Mouse (Mus musculus) midbrain, embryonic 12.5 days (tissue): Measurements from ENCODE around the gene Chst12. TPM values are rescaled to one million over a fixed set of nuclear protein-coding genes. Genes with fewer than 3 reads are reported as not detected.

Experiments used
- ATAC-seq: fragments of 200-750 bp; cut with Nextera tagmentation; 2 replicates; pipeline ENCODE4 v1.8.0; 2017; ENCODE audit warnings: low read depth, moderate TSS enrichment, moderate library complexity; ENCODE audit not compliant: low FRiP score
- H3K27ac ChIP-seq: fragments of 300-500 bp; sonication (generic); replicated peaks from 2 replicates; pipeline ENCODE4 v1.5.1; 2016; ENCODE audit warnings: mild to moderate bottlenecking
- H3K27me3 ChIP-seq: fragments of 300-500 bp; sonication (generic); 2 replicates; pipeline ENCODE4 v1.6.1; 2016; ENCODE audit warnings: mild to moderate bottlenecking
- H3K36me3 ChIP-seq: fragments of 300-500 bp; sonication (generic); 2 replicates; pipeline ENCODE4 v1.6.1; 2016
- H3K4me1 ChIP-seq: fragments of 300-500 bp; sonication (generic); 2 replicates; pipeline ENCODE4 v1.6.1; 2016
- H3K4me2 ChIP-seq: fragments of 300-500 bp; sonication (generic); replicated peaks from 2 replicates; pipeline ENCODE4 v1.6.1; 2016; ENCODE audit warnings: mild to moderate bottlenecking, moderate library complexity
- H3K4me3 ChIP-seq: fragments of 300-500 bp; sonication (generic); 2 replicates; pipeline ENCODE4 v1.5.1; 2016; ENCODE audit warnings: mild to moderate bottlenecking
- H3K9ac ChIP-seq: fragments of 300-500 bp; sonication (generic); replicated peaks from 2 replicates; pipeline ENCODE4 v1.6.1; 2016; ENCODE audit warnings: mild to moderate bottlenecking, moderate library complexity
- H3K9me3 ChIP-seq: fragments of 300-500 bp; sonication (generic); 2 replicates; pipeline ENCODE4 v1.6.1; 2016; ENCODE audit warnings: mild to moderate bottlenecking
- WGBS: fragments of 180-500 bp; shearing (Covaris S2); methylation state at CpG from one replicate; pipeline ENCODE4 v1.1.7; 2016; 5-methylcytosine and 5-hydroxymethylcytosine counted together
- polyA plus RNA-seq: library from polyadenylated mRNA; unstranded; fragments of >200 nt; fragmentation: Nextera tagmentation; extraction: Ambion mirVana; gene quantifications from 2 replicates; pipeline ENCODE4 v1.2.1, GENCODE M21; 2016

Gene Chst12
- polyA plus RNA-seq, 1 experiment from 2014 or later: 12.5 TPM

- ATAC-seq: no peak
- no peak overlapping the region for H3K4me2 ChIP-seq
- H3K4me1 ChIP-seq: no peaks in the 10 kb centered on the region
- no peak overlapping the region for H3K9ac ChIP-seq
- no peak overlapping the region for H3K4me3 ChIP-seq
- no peaks in the 10 kb centered on the region for H3K27me3 ChIP-seq
- WGBS: 72% methylated on average over 2 of the region's 2 CpGs
- peaks cover 18% of the 10 kb centered on the region for H3K36me3 ChIP-seq
- H3K27ac ChIP-seq: no peak overlapping the region
- no peaks in the 10 kb centered on the region for H3K9me3 ChIP-seq
These were observed 21.4 kb downstream of the Chst12 start for GRCm38 (mm10) chr5:140526754-140527153.

DNA sequence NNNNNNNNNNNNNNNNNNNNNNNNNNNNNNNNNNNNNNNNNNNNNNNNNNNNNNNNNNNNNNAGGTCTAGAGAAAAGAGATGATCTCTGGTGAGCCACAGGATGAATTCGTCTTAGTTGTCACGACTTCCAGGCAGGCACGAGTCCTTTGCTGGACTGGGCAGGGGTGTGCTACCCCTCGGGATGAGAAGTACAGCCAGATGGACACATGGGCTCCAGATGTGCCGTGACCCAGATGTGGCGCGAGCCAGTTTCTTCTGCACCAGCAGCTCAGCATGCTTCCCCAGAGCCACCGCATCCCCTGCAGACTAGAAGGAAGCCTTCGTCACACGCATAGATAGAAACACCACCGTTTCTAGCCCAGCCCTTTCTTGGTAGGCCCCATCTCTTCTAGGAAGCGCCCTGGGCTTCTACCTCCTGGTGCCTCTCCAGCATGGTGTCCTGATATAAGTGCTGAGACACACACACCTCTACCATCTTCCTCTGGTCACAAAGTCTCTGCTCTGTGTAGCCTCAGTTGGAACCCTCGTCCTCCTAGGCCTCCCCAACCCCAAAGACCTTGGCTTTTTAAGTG is 32.8 kb downstream of the Chst12 start:
- Histone ChIP-seq H3K4me3 (no peak overlapping the region), H3K27me3 (no peaks in the 10 kb centered on the region), H3K9me3 (no peaks in the 10 kb centered on the region), H3K27ac (no peak overlapping the region), H3K4me1 (peaks cover 8% of the 10 kb centered on the region; the same call in 1 of the 2 replicates), H3K4me2 (no peak overlapping the region), H3K9ac (no peak overlapping the region), H3K36me3 (no peaks in the 10 kb centered on the region)
- 74% methylated on average over 13 of the region's 13 CpGs for WGBS
- ATAC-seq: no peak

DNA sequence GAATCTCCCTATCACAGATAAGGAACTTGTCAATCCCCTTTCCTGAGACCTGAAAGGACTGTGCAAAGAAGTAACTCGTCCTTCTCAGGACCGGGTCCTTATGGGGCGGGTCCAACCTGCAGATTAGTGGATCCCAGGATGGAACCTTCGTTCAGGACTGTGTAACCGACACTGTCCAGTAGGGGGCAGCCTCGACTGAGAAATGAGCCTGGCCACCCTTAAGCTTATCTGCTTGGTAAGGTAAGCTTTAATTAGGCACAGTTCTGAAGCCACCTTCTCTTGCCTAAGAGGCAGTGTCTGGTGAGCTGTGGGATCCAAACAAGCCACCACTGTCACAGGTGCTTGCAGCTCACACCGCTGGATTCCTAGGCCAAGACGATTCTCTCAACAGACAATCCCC is 34.8 kb downstream of the Chst12 start:
- Histone ChIP-seq H3K4me3 (no peak overlapping the region), H3K9ac (no peak overlapping the region), H3K36me3 (no peaks in the 10 kb centered on the region), H3K9me3 (no peaks in the 10 kb centered on the region), H3K4me2 (no peak overlapping the region), H3K4me1 (peaks cover 8% of the 10 kb centered on the region; the same call in 1 of the 2 replicates), H3K27me3 (0 out of 2 replicates have a peak, but pooled peaks cover 2% of the 10 kb centered on the region), H3K27ac (no peak overlapping the region)
- 0 out of 2 replicates have a peak, but pooled peaks have one; percentile 56 for ATAC-seq
- WGBS: 13% methylated on average over 8 of the region's 8 CpGs

DNA sequence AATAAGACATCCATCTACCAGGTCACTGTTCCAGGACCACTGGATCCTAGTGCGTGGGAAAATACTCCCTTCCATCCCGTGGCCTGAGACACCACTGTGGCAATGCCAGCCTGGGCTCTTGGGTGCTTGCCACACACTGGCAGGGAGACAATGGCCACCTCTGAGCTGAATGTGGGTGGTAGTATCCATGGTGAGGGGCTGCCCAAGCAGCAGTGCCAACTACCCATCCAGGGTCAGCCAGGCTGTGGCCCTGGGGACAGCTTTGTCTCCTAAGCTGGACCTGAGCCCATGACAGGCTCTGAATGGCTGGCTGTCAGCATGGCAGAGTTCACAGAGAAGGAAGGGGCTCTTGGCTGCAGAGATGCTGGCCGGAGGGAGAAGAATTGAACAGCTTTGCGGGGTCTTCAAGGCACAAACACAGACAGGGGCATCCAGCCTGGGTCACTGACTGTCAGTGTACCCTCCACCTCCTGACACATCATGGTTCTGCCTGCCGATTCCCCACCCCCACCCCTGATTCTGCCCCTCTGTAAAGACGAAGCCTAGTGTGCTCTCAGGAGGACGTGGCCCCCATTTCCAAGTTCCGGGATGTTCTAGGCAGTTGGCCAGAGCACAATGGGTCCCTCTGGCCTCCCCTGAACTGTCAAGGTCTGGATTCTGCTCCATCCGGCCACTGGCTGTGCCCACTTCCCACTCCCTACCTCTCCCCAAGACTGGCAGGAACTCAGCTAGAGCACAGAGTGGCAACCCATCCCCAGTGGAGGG is 37.6 kb downstream of the Chst12 start:
- no peaks in the 10 kb centered on the region for H3K36me3 ChIP-seq
- ATAC-seq: no peak
- H3K4me3 ChIP-seq: no peak overlapping the region
- H3K9ac ChIP-seq: no peak overlapping the region; the same call in 1 of the 2 replicates
- peaks cover 8% of the 10 kb centered on the region; the same call in 1 of the 2 replicates for H3K4me1 ChIP-seq
- no peak overlapping the region for H3K27ac ChIP-seq
- no peaks in the 10 kb centered on the region for H3K9me3 ChIP-seq
- H3K27me3 ChIP-seq: peaks cover 5% of the 10 kb centered on the region; the same call in 1 of the 2 replicates
- no peak overlapping the region for H3K4me2 ChIP-seq
- 70% methylated on average over 9 of the region's 9 CpGs for WGBS

- no peak overlapping the region for H3K4me3 ChIP-seq
- no peak for ATAC-seq
- WGBS: 65% methylated on average over 6 of the region's 6 CpGs
- H3K27ac ChIP-seq: no peak overlapping the region
- no peaks in the 10 kb centered on the region for H3K9me3 ChIP-seq
- H3K27me3 ChIP-seq: peaks cover 5% of the 10 kb centered on the region; the same call in 1 of the 2 replicates
- peaks cover 10% of the 10 kb centered on the region for H3K4me1 ChIP-seq
- 0 out of 2 replicates have a peak, but pooled peaks cover 3% of the 10 kb centered on the region for H3K36me3 ChIP-seq
- no peak overlapping the region for H3K9ac ChIP-seq
- H3K4me2 ChIP-seq: no peak overlapping the region
These were observed 40.3 kb downstream of the Chst12 start for GRCm38 (mm10) chr5:140545651-140546050.

DNA sequence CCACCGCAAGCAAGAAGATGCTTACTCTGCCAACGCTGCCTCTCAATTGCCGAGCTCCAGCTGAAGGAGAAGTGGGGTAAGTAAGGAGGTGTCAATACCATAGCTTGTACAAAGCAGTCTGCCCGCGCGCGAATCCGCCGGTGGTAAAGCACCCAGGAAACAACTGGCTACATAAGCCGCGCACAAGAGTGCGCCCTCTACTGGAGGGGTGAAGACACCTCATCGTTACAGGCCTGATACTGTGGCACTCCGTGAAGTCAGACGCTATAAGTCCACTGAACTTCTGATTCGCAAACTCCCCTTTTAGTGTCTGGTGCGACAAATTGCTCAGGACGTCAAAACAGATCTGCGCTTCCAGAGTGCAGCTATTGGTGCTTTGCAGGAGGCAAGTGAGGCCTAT is 41.0 kb downstream of the Chst12 start:
- no peak overlapping the region for H3K9ac ChIP-seq
- no peaks in the 10 kb centered on the region for H3K9me3 ChIP-seq
- no peak overlapping the region for H3K4me2 ChIP-seq
- H3K27me3 ChIP-seq: peaks cover 5% of the 10 kb centered on the region; the same call in 1 of the 2 replicates
- WGBS: 88% methylated on average over 19 of the region's 19 CpGs
- H3K4me3 ChIP-seq: no peak overlapping the region
- peaks cover 10% of the 10 kb centered on the region for H3K4me1 ChIP-seq
- no peak for ATAC-seq
- H3K36me3 ChIP-seq: 0 out of 2 replicates have a peak, but pooled peaks cover 3% of the 10 kb centered on the region
- no peak overlapping the region for H3K27ac ChIP-seq

GRCm38 (mm10) chr5:140549306-140550047 is 44.1 kb downstream of the Chst12 start:
- peak; percentile 92 for ATAC-seq
- Histone ChIP-seq H3K36me3 (0 out of 2 replicates have a peak, but pooled peaks cover 3% of the 10 kb centered on the region), H3K9me3 (no peaks in the 10 kb centered on the region), H3K4me2 (peak overlapping the region; percentile 36), H3K4me1 (peaks cover 6% of the 10 kb centered on the region), H3K27me3 (peaks cover 5% of the 10 kb centered on the region; the same call in 1 of the 2 replicates), H3K9ac (no peak overlapping the region; the same call in 1 of the 2 replicates), H3K4me3 (no peak overlapping the region), H3K27ac (peak overlapping the region; percentile 81)
- WGBS: 16% methylated on average over 17 of the region's 17 CpGs

GRCm38 (mm10) chr5:140553719-140554118 is 48.4 kb downstream of the Chst12 start:
- Histone ChIP-seq H3K9ac (no peak overlapping the region), H3K9me3 (no peaks in the 10 kb centered on the region), H3K27me3 (no peaks in the 10 kb centered on the region), H3K27ac (no peak overlapping the region), H3K4me3 (no peak overlapping the region), H3K4me2 (no peak overlapping the region), H3K36me3 (no peaks in the 10 kb centered on the region), H3K4me1 (peaks cover 6% of the 10 kb centered on the region)
- 93% methylated on average over 7 of the region's 7 CpGs for WGBS
- no peak for ATAC-seq

DNA sequence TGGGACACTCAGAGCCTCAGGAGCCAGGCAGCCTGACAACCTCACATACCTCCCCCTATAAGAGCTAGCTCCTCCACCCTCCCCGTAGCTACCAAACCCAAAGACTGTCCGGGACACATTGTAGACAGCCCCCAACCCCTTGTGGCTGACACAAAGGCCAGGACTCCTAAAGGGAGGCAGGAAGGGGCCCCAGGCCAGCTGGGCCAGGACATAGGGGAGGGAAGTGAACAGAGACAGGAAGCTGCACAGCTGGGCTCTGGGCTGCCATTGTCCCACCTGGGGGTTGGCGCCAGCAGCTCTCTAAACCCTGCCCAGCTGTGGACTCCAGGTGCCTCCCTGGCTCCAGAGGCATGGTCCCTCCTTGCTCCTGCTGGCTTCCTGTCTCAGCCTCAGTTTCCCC is 51.5 kb downstream of the Chst12 start:
- Histone ChIP-seq H3K27ac (no peak overlapping the region), H3K4me2 (no peak overlapping the region), H3K27me3 (no peaks in the 10 kb centered on the region), H3K9ac (no peak overlapping the region), H3K4me3 (no peak overlapping the region), H3K4me1 (no peaks in the 10 kb centered on the region), H3K36me3 (no peaks in the 10 kb centered on the region), H3K9me3 (no peaks in the 10 kb centered on the region)
- no peak for ATAC-seq
- WGBS: 62% methylated on average over 3 of the region's 3 CpGs

GRCm38 (mm10) chr5:140562601-140563000 is 57.3 kb downstream of the Chst12 start:
- no peak overlapping the region for H3K9ac ChIP-seq
- no peak overlapping the region for H3K4me3 ChIP-seq
- no peaks in the 10 kb centered on the region for H3K36me3 ChIP-seq
- H3K27ac ChIP-seq: no peak overlapping the region
- H3K27me3 ChIP-seq: peaks cover 26% of the 10 kb centered on the region; the same call in 1 of the 2 replicates
- H3K4me2 ChIP-seq: no peak overlapping the region
- 86% methylated on average over 8 of the region's 9 CpGs for WGBS
- ATAC-seq: no peak
- H3K9me3 ChIP-seq: no peaks in the 10 kb centered on the region
- H3K4me1 ChIP-seq: peaks cover 22% of the 10 kb centered on the region

GRCm38 (mm10) chr5:140564896-140565295 is 59.5 kb downstream of the Chst12 start, which contains the start of gene Grifin:
Gene Grifin, minus strand, starts transcription at chr5:140565071.
- peak within 1 kb of the TSS; percentile 12; the same call in 1 of the 2 replicates for H3K9ac ChIP-seq
- 0 out of 2 replicates have a peak within 1 kb of the TSS, but pooled peaks have one; percentile 5 for H3K27ac ChIP-seq
- no peaks in the 10 kb centered on the region for H3K36me3 ChIP-seq
- H3K27me3 ChIP-seq: peaks cover 26% of the 10 kb centered on the region; the same call in 1 of the 2 replicates
- 73% methylated on average over 4 of the region's 4 CpGs for WGBS
- no peaks in the 10 kb centered on the region for H3K9me3 ChIP-seq
- ATAC-seq: no peak
- H3K4me1 ChIP-seq: peaks cover 29% of the 10 kb centered on the region
- no peak within 1 kb of the TSS for H3K4me3 ChIP-seq
- no peak within 1 kb of the TSS for H3K4me2 ChIP-seq
